8 mouse cellular contexts compared by ENCODE assay signal in the genomic region with DNA sequence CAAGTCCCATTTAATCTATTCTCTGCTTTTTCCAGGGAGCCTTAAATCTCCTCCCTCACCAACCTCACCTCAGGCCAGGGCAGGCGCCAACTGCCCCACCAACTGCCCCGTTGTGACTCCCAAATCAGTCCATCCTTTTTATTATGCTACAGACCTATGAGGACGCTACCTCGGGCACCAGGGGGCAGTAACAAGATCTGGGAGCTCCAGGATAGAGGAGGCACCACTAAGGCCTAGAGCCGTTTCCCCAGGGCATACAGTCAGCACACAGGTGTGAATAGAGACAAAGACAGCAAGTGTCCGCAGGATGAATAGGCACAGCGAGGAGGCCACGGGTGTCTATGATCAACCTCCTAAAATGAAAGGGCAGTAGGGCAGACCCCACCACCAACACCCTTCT. TPM values are rescaled to one million over a fixed set of nuclear protein-coding genes. Genes with fewer than 3 reads are reported as not detected.
DNase-seq lines count a peak whose midpoint lies in the region; ATAC-seq and TF ChIP-seq lines count a peak whose summit lies in the region.

No protein-coding gene starts in this region.

- H3K36me3 ChIP-seq in ES-Bruce4 (ENCODE audit: control insufficient read depth, insufficient read depth, low read length, poor library complexity, severe bottlenecking): no peaks in the 10 kb centered on the region
- H3K36me3 ChIP-seq in embryonic facial prominence, embryonic 13.5 days: peaks cover 36% of the 10 kb centered on the region
- H3K36me3 ChIP-seq in neural tube, embryonic 13.5 days: no peaks in the 10 kb centered on the region

- WGBS in embryonic facial prominence, embryonic 13.5 days: 50% methylated on average over 8 of the region's 8 CpGs
- 37% methylated on average over 8 of the region's 8 CpGs for WGBS in neural tube, embryonic 13.5 days

- H3K4me3 ChIP-seq in ES-Bruce4 (ENCODE audit: low read depth, low read length): no peak overlapping the region
- H3K4me3 ChIP-seq in embryonic facial prominence, embryonic 13.5 days: no peak overlapping the region
- no peak overlapping the region for H3K4me3 ChIP-seq in neural tube, embryonic 13.5 days

- no peaks in the 10 kb centered on the region for H3K27me3 ChIP-seq in ES-Bruce4 (ENCODE audit: control insufficient read depth, insufficient read depth, low read length, poor library complexity, severe bottlenecking)
- no peaks in the 10 kb centered on the region for H3K27me3 ChIP-seq in embryonic facial prominence, embryonic 13.5 days
- H3K27me3 ChIP-seq in neural tube, embryonic 13.5 days: no peaks in the 10 kb centered on the region

- no peak overlapping the region; the same call in 1 of the 2 replicates for H3K9ac ChIP-seq in ES-Bruce4 (ENCODE audit: low read depth, poor library complexity, severe bottlenecking)
- no peak overlapping the region for H3K9ac ChIP-seq in embryonic facial prominence, embryonic 13.5 days
- H3K9ac ChIP-seq in neural tube, embryonic 13.5 days: no peak overlapping the region

- peak; percentile 56 for TF ChIP-seq CTCF in ES-Bruce4 (IDR thresholded peaks at IDR 0.05; ENCODE audit: low read depth, low read length)

- ATAC-seq in embryonic facial prominence, embryonic 13.5 days (ENCODE audit: insufficient number of reproducible peaks, insufficient read depth, low FRiP score, low TSS enrichment, low read depth): no peak
- no peak for ATAC-seq in neural tube, embryonic 13.5 days (ENCODE audit: low read depth)

- no peak for TF ChIP-seq POLR2A in ES-Bruce4 (IDR thresholded peaks at IDR 0.05; ENCODE audit: insufficient read depth, low read length)

- no peaks in the 10 kb centered on the region for H3K4me1 ChIP-seq in ES-Bruce4 (ENCODE audit: control insufficient read depth, insufficient read depth, low read length)
- H3K4me1 ChIP-seq in embryonic facial prominence, embryonic 13.5 days: peaks cover 63% of the 10 kb centered on the region
- peaks cover 35% of the 10 kb centered on the region for H3K4me1 ChIP-seq in neural tube, embryonic 13.5 days (replicated peaks)

- H3K27ac ChIP-seq in ES-Bruce4 (ENCODE audit: insufficient read depth, low read length): no peak overlapping the region
- H3K27ac ChIP-seq in embryonic facial prominence, embryonic 13.5 days: peak overlapping the region; percentile 86
- H3K27ac ChIP-seq in neural tube, embryonic 13.5 days (replicated peaks): 0 out of 2 replicates have a peak overlapping the region, but pooled peaks have one; percentile 23

- TF ChIP-seq EP300 in ES-Bruce4 (IDR thresholded peaks at IDR 0.05; ENCODE audit: insufficient read depth, low read depth, low read length): no peak

- no peak overlapping the region for H3K4me2 ChIP-seq in embryonic facial prominence, embryonic 13.5 days
- no peak overlapping the region for H3K4me2 ChIP-seq in neural tube, embryonic 13.5 days

- no peaks in the 10 kb centered on the region for H3K9me3 ChIP-seq in ES-Bruce4 (replicated peaks; ENCODE audit: control insufficient read depth, insufficient read depth, low read length, poor library complexity, severe bottlenecking)
- H3K9me3 ChIP-seq in embryonic facial prominence, embryonic 13.5 days: no peaks in the 10 kb centered on the region
- no peaks in the 10 kb centered on the region for H3K9me3 ChIP-seq in neural tube, embryonic 13.5 days

- DNase-seq in heart, adult 18-20 months: peak; percentile 57 to 76
- DNase-seq in heart, adult 9 months (ENCODE audit: low spot score in 2 of 2): no peak
- DNase-seq in kidney, postnatal 14 days: peak; percentile 69
- DNase-seq in gastrocnemius, postnatal 4 days (ENCODE audit: low spot score in 2 of 2): no peak
- no peak for DNase-seq in left cerebral cortex, adult 8-10 months (ENCODE audit: low spot score in 2 of 2)

RNA-seq across cellular contexts. Expression of a gene that starts 23.3 kb away (rescaled TPM):
- total RNA-seq in heart, adult 18-20 months (2021): 10 to 100 TPM; 23.6 to 24.8 TPM
- polyA plus RNA-seq in ES-Bruce4 (2011; ENCODE audit: insufficient read depth, insufficient read length, low read depth, missing spikeins): 21.0 and 25.5 TPM in 2 replicates
- 8.0 and 8.3 TPM in 2 replicates for polyA plus RNA-seq in embryonic facial prominence, embryonic 13.5 days (2015; fragmentation: Nextera tagmentation; extraction: Ambion mirVana)
- polyA plus RNA-seq in neural tube, embryonic 13.5 days (2015; fragmentation: Nextera tagmentation; extraction: Ambion mirVana): 6.7 and 7.0 TPM in 2 replicates
- total RNA-seq in gastrocnemius, postnatal 4 days (2021): 10 to 100 TPM; 40.4 to 43.6 TPM
- 100 to 1,000 TPM; 138 to 145 (median 141) TPM for total RNA-seq in left cerebral cortex, adult 8-10 months (2022)

RNA-seq across cellular contexts. Expression of a gene that starts 45.3 kb away (rescaled TPM):
- 1 to 10 TPM; 4.5 to 5.4 TPM for total RNA-seq in heart, adult 18-20 months (2021)
- polyA plus RNA-seq in ES-Bruce4 (2011; ENCODE audit: insufficient read depth, insufficient read length, low read depth, missing spikeins): 10.6 and 14.1 TPM in 2 replicates
- 4.2 TPM in 2 replicates for polyA plus RNA-seq in embryonic facial prominence, embryonic 13.5 days (2015; fragmentation: Nextera tagmentation; extraction: Ambion mirVana)
- polyA plus RNA-seq in neural tube, embryonic 13.5 days (2015; fragmentation: Nextera tagmentation; extraction: Ambion mirVana): 3.7 and 4.6 TPM in 2 replicates
- total RNA-seq in gastrocnemius, postnatal 4 days (2021): 10 to 100 TPM; 14.5 to 15.5 TPM
- total RNA-seq in left cerebral cortex, adult 8-10 months (2022): 10 to 100 TPM; 16.7 to 18.9 (median 17.8) TPM

Comparison
In these comparisons a context has a peak if more than half of its experiments do, and no peak if none do; other contexts are left out.
1. DNase-seq: peak in heart, adult 18-20 months (2 of 2) and kidney, postnatal 14 days (single experiment); none in heart, adult 9 months (0 of 2), gastrocnemius, postnatal 4 days (0 of 2) and left cerebral cortex, adult 8-10 months (0 of 2).